Mouse (Mus musculus): ENCODE data around the gene Slc9a9. TPM values are rescaled to one million over a fixed set of nuclear protein-coding genes. Genes with fewer than 3 reads are reported as not detected.

Gene Slc9a9
- total and polyA plus RNA-seq, 3 experiments = 0.46 to 0.71 TPM; not detected in 1

GRCm38 (mm10) chr9:94847624-94848023 is 177.9 kb downstream of the Slc9a9 start:
- Histone ChIP-seq H3K9me3 (replicated peaks; ENCODE audit: insufficient read depth, low read length) (no peaks in the 10 kb centered on the region), H3K27ac (ENCODE audit: control insufficient read depth, low read depth, low read length) (no peak overlapping the region), H3K27me3 (ENCODE audit: control insufficient read depth in 1 of 2, insufficient read depth in 2 of 2, low read length in 2 of 2) (no peaks in the 10 kb centered on the region), H3K9ac (ENCODE audit: control insufficient read depth, low read depth, low read length, poor library complexity, severe bottlenecking) (no peak overlapping the region), H3K79me2 (ENCODE audit: control insufficient read depth, insufficient read depth, low read length, poor library complexity) (no peaks in the 10 kb centered on the region), H3K36me3 (ENCODE audit: control insufficient read depth in 1 of 2, insufficient read depth in 2 of 2, low read length in 2 of 2) (no peaks in the 10 kb centered on the region), H3K4me1 (ENCODE audit: control insufficient read depth in 1 of 2, insufficient read depth in 2 of 2, low read length in 2 of 2) (no peaks in the 10 kb centered on the region), H3K4me3 (ENCODE audit: control insufficient read depth in 1 of 2, insufficient read depth in 1 of 2, low read depth in 2 of 2, low read length in 2 of 2) (no peak overlapping the region)
- no peak for TF ChIP-seq CHD1 (IDR thresholded peaks at IDR 0.05; ENCODE audit: low read depth, low read length)
- DNase-seq (ENCODE audit: low read depth, low spot score) = no peak

GRCm38 (mm10) chr9:94851550-94851949 is 181.8 kb downstream of the Slc9a9 start:
- no peaks in the 10 kb centered on the region for H3K36me3 ChIP-seq (ENCODE audit: control insufficient read depth in 1 of 2, insufficient read depth in 2 of 2, low read length in 2 of 2)
- no peaks in the 10 kb centered on the region for H3K79me2 ChIP-seq (ENCODE audit: control insufficient read depth, insufficient read depth, low read length, poor library complexity)
- TF ChIP-seq ELF1 (IDR thresholded peaks at IDR 0.05; ENCODE audit: low read depth, low read length) = no peak
- TF ChIP-seq RCOR1 (IDR thresholded peaks at IDR 0.05; ENCODE audit: low read depth, low read length) = no peak
- no peak for TF ChIP-seq ZKSCAN1 (IDR thresholded peaks at IDR 0.05; ENCODE audit: low read depth, low read length)
- no peak for TF ChIP-seq ETS1 (IDR thresholded peaks at IDR 0.05; ENCODE audit: low read depth, low read length)
- TF ChIP-seq MAFK (IDR thresholded peaks at IDR 0.05; ENCODE audit: borderline replicate concordance, low read depth, low read length) = no peak
- no peak for TF ChIP-seq CHD2 (IDR thresholded peaks at IDR 0.05; ENCODE audit: low read length)
- TF ChIP-seq ZMIZ1 (IDR thresholded peaks at IDR 0.05; ENCODE audit: low read depth, low read length) = no peak
- TF ChIP-seq NELFE (IDR thresholded peaks at IDR 0.05; ENCODE audit: low read depth, low read length) = no peak
- DNase-seq (ENCODE audit: low read depth, low spot score) = no peak
- no peaks in the 10 kb centered on the region for H3K4me1 ChIP-seq (ENCODE audit: control insufficient read depth in 1 of 2, insufficient read depth in 2 of 2, low read length in 2 of 2)
- no peak overlapping the region for H3K4me3 ChIP-seq (ENCODE audit: control insufficient read depth in 1 of 2, insufficient read depth in 1 of 2, low read depth in 2 of 2, low read length in 2 of 2)
- H3K27me3 ChIP-seq (ENCODE audit: control insufficient read depth in 1 of 2, insufficient read depth in 2 of 2, low read length in 2 of 2) = no peaks in the 10 kb centered on the region
- H3K9me3 ChIP-seq (replicated peaks; ENCODE audit: insufficient read depth, low read length) = no peaks in the 10 kb centered on the region
- H3K9ac ChIP-seq (ENCODE audit: control insufficient read depth, low read depth, low read length, poor library complexity, severe bottlenecking) = no peak overlapping the region
- no peak overlapping the region for H3K27ac ChIP-seq (ENCODE audit: control insufficient read depth, low read depth, low read length)

GRCm38 (mm10) chr9:94856093-94856492 is 186.4 kb downstream of the Slc9a9 start:
- Histone ChIP-seq H3K9ac (ENCODE audit: control insufficient read depth, low read depth, low read length, poor library complexity, severe bottlenecking) (no peak overlapping the region), H3K79me2 (ENCODE audit: control insufficient read depth, insufficient read depth, low read length, poor library complexity) (no peaks in the 10 kb centered on the region), H3K4me1 (ENCODE audit: control insufficient read depth in 1 of 2, insufficient read depth in 2 of 2, low read length in 2 of 2) (no peaks in the 10 kb centered on the region), H3K27me3 (ENCODE audit: control insufficient read depth in 1 of 2, insufficient read depth in 2 of 2, low read length in 2 of 2) (no peaks in the 10 kb centered on the region), H3K36me3 (ENCODE audit: control insufficient read depth in 1 of 2, insufficient read depth in 2 of 2, low read length in 2 of 2) (no peaks in the 10 kb centered on the region), H3K4me3 (ENCODE audit: control insufficient read depth in 1 of 2, insufficient read depth in 1 of 2, low read depth in 2 of 2, low read length in 2 of 2) (no peak overlapping the region), H3K27ac (ENCODE audit: control insufficient read depth, low read depth, low read length) (no peak overlapping the region), H3K9me3 (replicated peaks; ENCODE audit: insufficient read depth, low read length) (no peaks in the 10 kb centered on the region)
- TF ChIP-seq TCF12 (IDR thresholded peaks at IDR 0.05; ENCODE audit: low read depth, low read length) = no peak
- no peak for TF ChIP-seq MEF2A (IDR thresholded peaks at IDR 0.05; ENCODE audit: extremely low read depth, insufficient replicate concordance, low read depth, low read length, poor library complexity, severe bottlenecking)
- TF ChIP-seq MAFK (IDR thresholded peaks at IDR 0.05; ENCODE audit: borderline replicate concordance, low read depth, low read length) = no peak
- TF ChIP-seq POLR2AphosphoS5 (IDR thresholded peaks at IDR 0.05; ENCODE audit: borderline replicate concordance, low read depth, low read length) = no peak
- TF ChIP-seq USF2 (IDR thresholded peaks at IDR 0.05; ENCODE audit: borderline replicate concordance in 1 of 2, insufficient read depth in 1 of 2, low read depth in 1 of 2, low read length in 2 of 2) = no peak
- no peak for TF ChIP-seq GABPA (IDR thresholded peaks at IDR 0.05; ENCODE audit: low read depth, low read length)
- TF ChIP-seq SIN3A (IDR thresholded peaks at IDR 0.05; ENCODE audit: low read length) = no peak
- no peak for TF ChIP-seq GATA1 (IDR thresholded peaks at IDR 0.05; ENCODE audit: low read depth, low read length)
- no peak for TF ChIP-seq HCFC1 (IDR thresholded peaks at IDR 0.05; ENCODE audit: low read depth, low read length)
- no peak for TF ChIP-seq CTCF (IDR thresholded peaks at IDR 0.05 in 2 of 3, conservative IDR thresholded peaks at IDR 0.05 in 1 of 3; ENCODE audit: control insufficient read depth in 1 of 3, insufficient read depth in 1 of 3, low read depth in 2 of 3, low read length in 3 of 3, poor library complexity in 1 of 3, severe bottlenecking in 1 of 3)
- TF ChIP-seq MXI1 (IDR thresholded peaks at IDR 0.05; ENCODE audit: low read depth, low read length) = no peak
- no peak for TF ChIP-seq POLR2A (IDR thresholded peaks at IDR 0.05; ENCODE audit: control insufficient read depth in 1 of 2, insufficient read depth in 1 of 2, low read depth in 1 of 2, low read length in 2 of 2, poor library complexity in 1 of 2)
- TF ChIP-seq ZNF384 (IDR thresholded peaks at IDR 0.05; ENCODE audit: low read depth, low read length) = no peak
- no peak for TF ChIP-seq ZKSCAN1 (IDR thresholded peaks at IDR 0.05; ENCODE audit: low read depth, low read length)
- no peak for TF ChIP-seq MAX (IDR thresholded peaks at IDR 0.05; ENCODE audit: low read length)
- no peak for DNase-seq (ENCODE audit: low read depth, low spot score)

Measured in MEL (cell line).